Mouse (Mus musculus): ENCODE measurements around the gene Lrrc49.

Gene Lrrc49

GRCm38 (mm10) chr9:60687891-60688324, at the start of gene Lrrc49:
TSS of gene Lrrc49 (minus strand) at chr9:60688158.
- peak; percentile 53 to 62 for DNase-seq

GRCm38 (mm10) chr9:60734321-60734720, 46.4 kb upstream of the Lrrc49 start:
- DNase-seq: no peak

DNA sequence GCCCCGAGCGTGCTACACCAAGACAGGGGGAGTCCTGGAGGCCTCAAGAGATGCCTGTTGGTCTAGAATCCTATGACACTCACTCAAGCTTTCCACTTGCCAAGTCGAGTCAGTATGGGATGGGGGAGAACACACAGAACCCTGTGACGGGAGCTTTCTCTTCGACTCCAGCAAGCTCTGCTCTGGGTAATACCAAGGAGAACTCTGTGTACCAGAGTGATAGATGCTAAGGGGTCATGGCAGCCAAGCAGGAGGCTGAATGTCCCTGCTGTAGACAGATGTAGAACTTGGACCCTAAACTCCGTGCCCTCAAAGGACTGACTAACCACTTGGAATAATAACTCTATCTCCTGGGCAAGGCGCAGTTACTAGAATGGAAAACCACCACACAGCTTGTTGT, 37.0 kb upstream of the Lrrc49 start:
- DNase-seq: no peak

- no peak for DNase-seq
Measured at GRCm38 (mm10) chr9:60719687-60720086, 31.7 kb upstream of the Lrrc49 start.

DNA sequence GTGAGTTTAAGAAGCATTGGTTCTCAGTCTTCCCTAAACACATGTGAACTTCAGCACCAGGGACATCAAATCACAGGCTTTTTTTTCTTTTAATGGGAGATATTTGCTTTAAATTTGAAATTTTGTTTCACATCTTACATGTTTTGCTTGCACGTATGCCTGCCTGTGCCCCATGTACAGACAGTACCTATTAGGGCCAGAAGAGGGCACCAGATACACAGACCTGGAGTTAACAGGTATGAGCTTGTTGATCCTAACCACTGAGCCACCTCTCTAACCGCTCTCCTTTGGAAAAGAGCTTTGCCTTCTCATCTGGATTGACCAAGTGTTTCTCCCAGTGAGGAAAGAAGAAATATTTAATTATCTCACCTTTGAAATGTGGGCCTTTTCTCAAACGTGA, 30.3 kb upstream of the Lrrc49 start:
- DNase-seq: peak; percentile 9 to 25

DNA sequence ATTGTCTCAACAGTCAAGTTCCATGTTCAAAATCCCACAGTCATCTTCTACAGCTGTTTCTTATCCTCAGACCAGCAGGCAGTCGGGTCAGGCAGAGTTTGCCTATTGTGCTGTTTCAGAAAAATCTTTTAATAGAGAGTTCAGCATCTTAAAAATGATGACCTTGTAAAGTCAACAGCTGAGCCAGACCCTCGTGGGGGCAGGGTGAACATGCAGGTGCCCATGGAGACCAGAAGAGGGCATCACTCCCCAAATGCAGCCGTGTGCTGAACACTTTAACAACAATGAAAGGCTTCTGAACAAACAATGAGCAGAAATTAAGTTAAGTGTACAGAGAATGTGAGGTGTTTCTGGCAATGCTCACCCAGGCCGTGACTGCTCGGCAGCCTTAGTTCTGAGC, 27.9 kb upstream of the Lrrc49 start:
- DNase-seq: no peak

GRCm38 (mm10) chr9:60715271-60715670, 27.3 kb upstream of the Lrrc49 start:
- no peak for DNase-seq

- DNase-seq: no peak
Measured at GRCm38 (mm10) chr9:60714191-60714590, 26.2 kb upstream of the Lrrc49 start.

DNA sequence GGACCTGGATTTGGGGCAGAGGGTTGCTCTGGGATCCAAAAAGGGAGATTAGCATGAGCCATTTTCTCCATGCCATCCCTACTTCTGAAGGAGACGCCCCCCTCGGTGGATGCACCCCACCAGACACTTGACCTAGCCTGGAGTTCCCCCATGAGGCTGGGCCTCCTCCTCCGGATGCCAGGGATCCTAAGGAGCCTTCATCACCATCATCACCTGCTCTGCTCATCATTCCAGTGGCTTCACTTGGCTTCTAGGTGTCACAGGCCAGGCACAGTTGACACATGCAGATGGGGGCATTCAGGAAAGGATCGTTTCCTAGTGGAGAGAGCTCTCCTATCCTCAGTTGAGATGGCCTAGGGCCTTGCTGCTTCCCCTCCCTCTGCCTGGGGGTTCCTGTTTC, 25.7 kb upstream of the Lrrc49 start:
- DNase-seq: no peak

DNA sequence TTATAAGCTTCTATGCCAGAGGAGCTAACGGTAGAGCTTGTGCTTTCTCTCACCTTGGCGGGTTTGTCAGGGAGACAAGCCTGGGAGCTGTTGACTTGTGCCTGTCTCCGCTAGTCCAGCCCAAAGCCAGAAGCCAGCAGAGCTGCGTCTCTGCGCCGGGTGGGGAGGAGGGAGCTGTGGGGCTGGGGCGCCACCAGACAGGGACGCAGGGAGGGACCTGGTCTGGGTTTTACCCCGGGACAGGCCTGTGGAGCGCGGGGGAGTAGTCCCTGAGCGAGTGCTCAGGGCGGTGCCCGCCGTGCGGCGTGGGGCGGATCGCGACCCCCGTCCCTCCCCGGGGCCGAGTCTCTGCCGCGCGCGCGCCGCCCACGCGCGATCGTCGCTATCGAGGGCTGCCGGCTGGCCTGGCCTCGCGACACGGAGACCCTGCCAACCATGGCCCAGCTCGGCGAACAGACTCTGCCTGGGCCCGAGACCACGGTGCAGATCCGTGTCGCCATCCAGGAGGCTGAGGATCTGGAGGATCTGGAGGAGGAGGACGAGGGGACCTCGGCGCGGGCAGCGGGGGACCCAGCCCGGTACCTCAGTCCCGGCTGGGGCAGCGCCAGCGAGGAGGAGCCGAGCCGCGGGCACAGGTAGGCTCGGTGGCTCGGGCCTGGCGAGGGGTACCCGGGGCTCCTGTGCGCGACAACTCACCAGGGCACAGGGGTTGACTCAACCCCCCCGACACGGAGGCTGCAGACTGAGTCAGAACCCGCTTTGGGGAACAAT, 25.0 kb upstream of the Lrrc49 start, which contains the start of gene Larp6:
TSS of gene Larp6 (plus strand) at position 219 of the 771 bp plus-strand sequence.
- DNase-seq: no peak

- DNase-seq: no peak
Measured at GRCm38 (mm10) chr9:60712011-60712410, 24.1 kb upstream of the Lrrc49 start.

- no peak for DNase-seq
Measured at GRCm38 (mm10) chr9:60709721-60710120, 21.8 kb upstream of the Lrrc49 start.

DNA sequence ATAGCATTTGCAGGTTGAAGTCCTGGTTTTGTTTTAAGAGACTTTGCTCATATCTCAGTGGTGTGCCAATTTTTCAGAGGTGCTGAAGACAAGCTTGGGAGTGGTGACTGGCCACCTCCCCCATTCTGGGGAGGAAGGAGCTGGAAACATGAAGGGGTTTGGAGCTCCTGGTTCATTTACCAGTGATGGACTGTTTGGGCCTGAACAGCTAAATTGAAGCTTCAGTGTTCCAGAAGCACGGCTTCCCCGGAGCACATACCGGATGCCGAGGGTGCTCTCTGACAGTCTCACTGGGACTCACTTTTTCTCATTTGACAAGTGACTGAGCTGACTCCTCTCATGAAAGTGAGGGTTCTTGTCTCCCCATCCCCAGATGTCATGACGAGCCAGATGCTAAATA, 20.6 kb upstream of the Lrrc49 start:
- DNase-seq: no peak

DNA sequence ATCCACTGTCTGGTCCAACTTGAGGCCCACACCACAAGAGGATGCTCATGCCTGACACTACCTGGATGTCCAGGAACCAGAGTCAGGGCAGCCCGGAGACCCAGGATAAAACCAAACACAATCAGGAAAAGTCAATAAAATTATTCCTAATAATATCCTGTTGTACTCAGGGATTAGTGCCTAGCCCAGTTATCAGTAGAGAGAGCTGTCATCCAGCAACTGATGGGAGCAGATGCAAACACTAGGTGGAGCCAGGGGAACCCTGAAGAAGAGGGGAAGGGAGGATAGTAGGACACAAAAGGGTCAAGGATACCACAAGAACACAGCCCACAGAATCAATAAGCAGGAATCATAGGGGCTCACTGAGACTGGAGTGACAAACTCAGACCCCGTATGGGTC, 19.6 kb upstream of the Lrrc49 start:
- no peak for DNase-seq

DNA sequence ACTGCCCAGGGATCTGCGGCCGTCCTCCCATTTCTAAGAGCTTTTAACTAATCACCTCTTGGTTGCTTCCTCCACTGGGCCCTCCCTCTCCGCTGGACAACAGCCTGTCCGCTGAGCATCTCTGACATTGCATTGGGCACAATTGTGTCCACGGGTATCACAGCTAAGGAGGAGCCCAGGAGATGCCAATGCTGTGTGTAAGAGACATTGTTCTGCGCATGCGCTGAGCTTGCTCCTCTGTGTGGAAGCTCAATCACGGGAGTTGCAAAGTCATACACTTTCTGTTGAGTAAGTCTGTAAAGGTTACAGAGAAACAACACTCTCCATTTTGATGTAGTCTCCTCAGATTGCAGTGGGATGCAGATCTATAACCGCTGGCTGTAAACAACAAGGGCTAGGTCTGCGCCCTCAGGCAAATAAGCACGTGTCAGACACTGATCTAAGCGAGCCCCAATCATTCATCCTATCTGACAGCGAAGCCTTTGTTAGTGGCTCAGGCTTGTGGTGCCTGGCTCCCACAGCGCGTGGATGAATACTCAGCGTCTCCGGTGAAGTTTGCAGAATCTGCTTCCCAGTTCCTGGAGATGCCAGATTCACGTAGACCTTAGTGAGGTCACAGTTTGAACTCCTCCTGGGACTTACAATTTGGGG, 11.7 kb upstream of the Lrrc49 start:
- no peak for DNase-seq

GRCm38 (mm10) chr9:60696271-60696985, 8.5 kb upstream of the Lrrc49 start:
- DNase-seq: no peak

DNA sequence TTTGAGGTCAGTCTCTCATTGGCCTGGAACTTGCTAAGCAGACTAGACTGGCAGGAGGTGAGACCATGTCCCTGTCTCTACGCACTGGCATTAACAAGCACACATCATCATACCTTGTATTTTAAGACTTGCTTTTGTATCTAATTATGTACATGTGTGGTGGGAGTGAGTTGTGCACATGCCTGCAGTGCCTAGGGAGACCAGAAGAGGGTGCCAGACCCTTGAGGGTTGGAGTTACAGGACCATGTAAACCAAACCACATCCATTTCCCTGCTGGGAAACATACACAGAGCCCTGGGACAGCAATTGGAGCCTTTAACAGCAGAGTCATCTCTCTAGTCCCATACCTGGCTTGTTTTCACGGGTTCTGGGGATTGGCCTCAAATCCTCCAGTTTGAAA, 6.0 kb upstream of the Lrrc49 start:
- DNase-seq: no peak

DNA sequence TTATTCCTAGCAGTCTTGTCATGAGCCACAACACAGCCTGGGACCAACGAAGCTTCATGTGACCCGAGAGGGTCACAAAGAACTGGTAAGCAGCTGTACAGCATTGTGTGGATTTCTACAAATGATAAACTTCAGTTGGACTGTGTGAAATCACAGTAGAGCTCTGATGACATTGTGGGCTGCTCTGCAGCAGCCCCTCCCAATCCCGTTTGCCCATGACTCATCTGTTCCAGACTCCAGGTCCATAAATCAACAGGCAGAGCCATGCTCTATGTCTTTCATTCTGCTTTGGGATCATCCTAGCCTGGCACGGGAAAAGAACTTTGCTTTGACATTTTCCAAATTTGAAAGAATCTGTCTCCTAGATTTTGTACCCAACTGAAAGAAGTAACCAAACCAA, 4.7 kb upstream of the Lrrc49 start:
- DNase-seq: no peak

DNA sequence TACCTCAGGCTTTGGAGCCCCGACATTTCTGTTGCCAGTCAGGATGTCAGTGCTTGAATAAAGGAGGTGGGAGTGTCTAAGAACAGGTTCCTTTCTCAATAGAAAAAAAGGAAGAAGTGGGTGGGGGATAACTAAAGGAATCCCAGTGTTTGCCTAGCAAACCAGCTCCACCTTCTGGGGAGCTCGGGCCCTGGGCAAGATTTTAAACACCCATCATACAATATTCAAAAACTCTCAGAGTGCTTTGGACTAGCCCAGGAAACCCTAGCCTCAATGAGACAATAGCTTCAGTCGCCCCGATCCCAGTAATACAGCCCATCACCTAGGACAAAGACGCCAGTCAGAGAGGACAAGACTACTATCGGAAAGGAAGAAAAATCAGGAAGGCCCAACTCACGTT, 543 bp downstream of the Lrrc49 start:
- no peak for DNase-seq

DNA sequence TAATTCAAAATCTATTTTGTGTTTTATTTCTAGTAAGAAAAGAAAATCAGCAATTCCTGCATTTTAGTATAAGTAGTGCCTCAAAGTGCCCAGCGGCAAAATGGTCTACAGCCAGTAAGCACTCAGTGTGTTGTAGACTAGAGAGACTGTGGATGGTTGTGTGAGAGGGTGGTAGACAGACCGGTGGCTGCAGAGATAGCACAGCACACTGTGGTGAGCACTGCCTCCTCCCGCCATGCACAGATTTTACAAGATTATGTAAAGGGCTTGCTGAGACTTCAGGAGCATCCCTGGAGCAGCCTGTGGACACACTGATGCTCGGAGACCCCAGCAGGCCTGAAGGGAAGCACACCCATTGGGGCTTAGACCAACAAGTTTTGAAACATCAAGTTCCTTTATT, 5.2 kb downstream of the Lrrc49 start:
- no peak for DNase-seq

- DNase-seq: no peak
Measured at GRCm38 (mm10) chr9:60681005-60681404, 7.0 kb downstream of the Lrrc49 start.

DNA sequence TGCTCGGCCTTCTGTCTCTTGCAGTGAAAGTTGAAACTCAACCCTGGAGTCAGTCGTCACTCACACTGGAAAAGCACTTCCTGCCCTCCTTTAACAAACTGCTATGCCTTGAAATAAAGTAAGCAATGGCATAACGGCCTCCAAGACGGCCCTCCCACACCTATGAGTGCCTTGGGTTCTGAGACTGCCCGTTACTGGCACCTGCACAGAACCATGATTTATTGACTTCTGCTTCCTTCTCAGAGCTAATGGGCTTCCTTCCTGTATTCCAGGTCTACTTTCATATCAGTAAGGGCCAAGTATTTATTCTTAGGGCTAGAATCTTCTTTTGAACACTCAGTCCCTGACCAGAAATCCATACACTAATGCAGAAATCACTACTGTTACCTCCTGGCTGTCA, 9.0 kb downstream of the Lrrc49 start:
- no peak for DNase-seq

- no peak for DNase-seq
Measured at GRCm38 (mm10) chr9:60676429-60676828, 11.5 kb downstream of the Lrrc49 start.

DNA sequence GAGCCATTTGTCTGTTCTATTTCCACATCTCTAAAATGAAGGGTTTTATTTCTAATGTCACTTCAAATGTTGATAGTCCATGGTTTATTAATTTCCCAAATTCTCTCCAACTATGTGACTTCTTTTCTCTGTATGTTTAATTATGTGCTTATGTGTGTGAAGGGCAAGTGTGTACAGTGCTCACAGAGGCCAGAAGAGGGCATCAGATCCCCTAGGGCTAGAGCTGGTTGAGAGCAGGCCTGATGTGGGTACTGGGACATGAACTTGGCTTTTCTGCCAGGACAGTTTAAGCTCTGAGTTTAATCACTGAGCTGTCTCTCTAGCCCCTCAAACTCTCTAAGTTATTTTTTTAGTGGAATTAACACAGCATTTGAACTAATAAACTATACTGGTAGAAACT, 13.2 kb downstream of the Lrrc49 start:
- DNase-seq: no peak

Data from thymus, adult 18-20 months (tissue).